Mouse (Mus musculus): ENCODE measurements around the gene Mob3b. TPM values are rescaled to one million over a fixed set of nuclear protein-coding genes. Genes with fewer than 3 reads are reported as not detected.

The Mob3b gene
- polyA plus RNA-seq (2017; shearing (Covaris generic)): 4.9 TPM

DNA sequence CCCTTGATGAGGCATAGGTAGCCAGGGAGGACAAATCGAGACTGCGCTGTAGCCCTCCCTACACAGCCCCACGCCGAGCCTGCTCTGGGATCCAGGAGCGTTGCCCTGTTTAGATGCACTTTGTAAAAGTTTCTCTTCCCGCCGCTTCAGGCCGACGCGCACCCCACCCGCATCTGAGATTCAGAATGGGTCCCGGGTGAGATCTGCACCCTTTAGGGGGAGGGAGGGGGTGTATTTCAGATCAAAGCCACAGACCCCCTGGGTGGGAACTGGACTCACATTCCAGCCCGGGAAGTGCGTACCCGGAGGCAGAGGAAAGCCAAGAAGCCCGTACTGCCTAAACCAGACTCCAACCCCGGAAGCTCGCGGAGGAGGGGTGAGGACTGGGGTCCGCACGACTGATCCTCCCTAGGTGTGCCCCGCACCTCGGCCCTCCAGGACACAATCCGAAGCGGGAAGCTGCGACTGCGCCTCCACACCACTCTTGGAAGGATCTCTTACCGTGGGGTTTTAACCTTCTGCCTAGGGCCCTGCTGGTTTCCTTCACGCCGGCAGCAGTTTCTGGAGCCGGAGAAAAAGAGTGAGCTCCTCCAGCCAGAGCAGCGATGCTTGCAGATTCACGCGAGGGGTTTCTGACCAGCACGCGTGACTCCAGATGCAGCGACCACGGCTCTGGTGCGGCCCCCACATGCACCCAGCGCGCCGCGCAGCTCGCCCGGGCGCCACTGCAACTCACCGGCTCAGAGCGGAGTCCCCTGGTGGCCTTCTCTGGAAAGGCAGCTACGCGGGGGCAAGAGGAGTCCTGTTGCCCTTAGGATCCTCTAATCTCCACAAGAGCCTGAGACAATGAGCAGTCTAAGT, at the start of gene Mob3b:
Gene Mob3b, minus strand, starts transcription at position 734 of the 861 bp plus-strand sequence.

DNA sequence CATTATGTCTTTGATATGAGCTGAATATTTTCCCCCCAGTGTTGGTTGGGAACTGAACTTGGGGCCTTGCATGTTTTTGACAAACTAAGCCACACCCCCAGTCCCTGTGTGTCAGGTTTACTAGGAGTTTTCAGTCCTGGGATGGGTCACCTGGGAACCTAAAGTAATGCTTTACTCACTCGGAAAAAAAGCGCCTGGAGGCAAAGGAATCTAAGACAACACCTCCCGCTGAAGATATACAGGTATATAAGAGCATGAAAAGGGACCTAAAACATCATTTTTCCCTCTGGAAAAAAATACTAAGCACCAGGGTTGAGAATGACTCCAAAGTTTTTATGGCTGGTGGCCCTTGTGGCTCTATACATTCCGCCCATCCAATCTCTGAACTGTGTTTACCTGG, 5.5 kb downstream of the Mob3b start, which contains the start of gene Ifnk:
Gene Ifnk, plus strand, starts transcription at position 301 of the 400 bp plus-strand sequence.

Other genes with a start within 250 kb of the Mob3b start
- not detected for gene Ifnk, start 5.4 kb downstream of the Mob3b start, polyA plus RNA-seq (2017; shearing (Covaris generic))
- 22.1 TPM for gene C9orf72, start 68.7 kb upstream of the Mob3b start, polyA plus RNA-seq (2017; shearing (Covaris generic))

Data from effector memory CD4-positive, alpha-beta T cell, adult 7 months (primary cell).